Mouse (Mus musculus) heart, postnatal 36 days (tissue): ENCODE measurements around the gene Afap1l2. TPM values are rescaled to one million over a fixed set of nuclear protein-coding genes. Genes with fewer than 3 reads are reported as not detected.

ENCODE experiments used
- DNase-seq, 2 experiments: peaks; one replicate each; pipeline ENCODE4 v3.0.0; 2021 to 2022
- intact Hi-C: fragments of 180-260 bp; cut with DNase I; formaldehyde crosslinking; loops from one replicate; pipeline ENCODE4 v1.15.1; 2025
- total RNA-seq, 2 experiments: library from RNA; stranded (reverse); gene quantifications; 2 replicates each; pipeline ENCODE4 v1.2.3; 2021

The Afap1l2 gene
- total RNA-seq, 2 experiments from 2014 or later = 4.6 to 4.9 TPM

- intact Hi-C loops = no loop called here
Measured at GRCm38 (mm10) chr19:56976962-56977948, 30.8 kb downstream of the Afap1l2 start.

DNA sequence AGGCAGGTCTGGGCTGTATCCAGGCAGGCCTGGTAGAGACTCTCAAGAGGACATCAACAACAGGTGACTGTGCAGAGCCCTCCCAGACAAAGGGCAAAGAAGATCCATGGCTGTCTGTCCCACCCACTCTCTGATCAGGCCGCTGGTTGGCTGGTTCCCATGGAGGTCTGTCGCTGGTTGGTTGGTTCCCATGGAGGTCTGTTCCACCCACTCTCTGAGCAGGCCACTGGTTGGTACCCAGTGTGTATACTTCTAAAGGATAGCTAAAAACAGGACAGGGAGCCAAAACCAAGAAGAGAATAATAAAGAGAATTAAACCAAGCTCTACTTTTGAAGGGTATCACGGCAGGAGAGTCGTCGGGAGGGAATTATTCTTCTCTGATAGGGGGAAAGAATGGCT lies 31.5 kb downstream of the Afap1l2 start:
- intact Hi-C loops = no loop called here

More at GRCm38 (mm10) chr19:56976962-56977948, 30.8 kb downstream of the Afap1l2 start:
- peak; percentile 61 for DNase-seq

DNA sequence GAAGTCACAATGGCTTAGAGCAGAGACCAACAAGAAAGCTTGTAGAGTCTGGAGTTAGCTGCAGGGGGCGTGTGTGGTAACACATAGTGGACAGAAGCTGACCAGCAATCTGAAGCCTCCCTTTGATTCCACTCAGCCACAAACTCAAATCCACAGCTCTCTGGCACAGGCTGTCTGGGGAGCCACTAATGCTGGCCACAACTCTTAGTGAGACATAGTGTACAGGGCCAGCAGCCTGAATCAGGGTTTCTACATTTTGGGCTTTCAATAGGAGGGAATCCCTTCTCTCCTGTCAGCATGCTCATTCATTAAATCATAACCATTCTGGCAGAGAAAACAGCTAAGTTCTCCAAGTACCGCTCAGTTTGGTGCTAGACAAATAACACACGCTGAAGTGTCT lies 32.5 kb downstream of the Afap1l2 start:
- no peak for DNase-seq
- intact Hi-C loops = no loop called here

More for the DNA sequence above, 31.5 kb downstream of the Afap1l2 start:
- DNase-seq = no peak

- no peak for DNase-seq
- intact Hi-C loops = no loop called here
Measured at GRCm38 (mm10) chr19:56974159-56974558, 33.9 kb downstream of the Afap1l2 start.

DNA sequence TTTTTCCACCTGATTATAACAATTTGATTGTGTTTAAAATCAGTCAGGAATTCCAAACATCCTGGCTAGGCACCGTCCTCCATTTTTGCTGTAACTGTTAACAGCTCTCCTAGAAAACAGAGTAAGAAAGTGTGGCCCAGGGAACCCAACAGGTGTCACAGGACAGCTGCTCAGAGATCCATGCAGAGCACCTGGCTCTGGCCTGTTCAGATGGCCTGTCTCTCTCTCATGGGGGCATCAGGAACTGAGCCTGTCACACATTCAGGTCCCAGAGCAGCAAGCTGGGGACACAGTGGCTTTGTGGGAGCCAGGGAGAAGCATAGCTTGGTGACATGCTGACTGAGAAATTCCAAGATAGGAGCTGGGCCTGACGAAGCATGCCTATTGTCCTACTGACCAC lies 35.3 kb downstream of the Afap1l2 start:
- DNase-seq = no peak
- intact Hi-C loops = no loop called here

DNA sequence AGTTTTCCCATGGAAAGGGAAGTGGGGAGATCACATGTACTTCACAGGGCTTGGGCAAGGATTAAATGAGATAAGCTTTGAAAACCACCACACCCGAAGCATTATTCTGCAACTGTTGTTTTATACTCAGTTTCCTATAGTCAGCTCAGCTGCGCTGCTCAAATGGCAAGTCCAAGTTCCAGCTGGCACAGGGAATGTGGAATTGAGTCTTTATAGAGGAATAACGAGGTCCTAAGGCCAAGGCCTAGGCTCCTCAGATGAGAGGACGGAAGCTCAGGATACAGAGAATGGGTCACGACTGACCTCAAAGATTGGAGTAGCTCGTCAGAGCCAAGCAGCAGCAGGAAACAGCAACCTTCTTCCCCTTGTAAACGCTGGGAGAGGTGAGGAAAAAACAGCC lies 36.7 kb downstream of the Afap1l2 start:
- no peak for DNase-seq
- intact Hi-C loops = no loop called here

GRCm38 (mm10) chr19:56963876-56964275 lies 44.2 kb downstream of the Afap1l2 start:
- intact Hi-C loops = no loop called here
- no peak for DNase-seq

- no peak for DNase-seq
- intact Hi-C loops = no loop called here
Measured at GRCm38 (mm10) chr19:56959601-56960000, 48.4 kb downstream of the Afap1l2 start.

DNA sequence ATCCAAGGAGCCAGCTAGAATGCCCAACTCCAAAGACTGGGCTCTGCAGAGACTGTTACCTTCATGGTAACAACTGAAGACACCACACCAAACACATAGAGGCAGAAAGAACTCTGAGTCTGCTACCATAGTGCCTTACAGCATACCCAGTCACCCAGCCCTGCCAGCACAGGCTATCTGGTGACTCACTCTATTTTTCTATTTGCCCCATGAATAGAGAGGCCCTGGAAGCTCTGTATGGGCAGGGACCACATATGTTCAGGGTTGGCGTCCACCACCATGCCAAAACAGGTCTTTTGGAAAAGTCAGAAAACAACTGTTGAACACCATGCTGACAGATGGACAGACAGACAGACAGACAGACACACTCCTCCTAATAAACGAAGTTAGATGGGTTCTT lies 49.0 kb downstream of the Afap1l2 start:
- DNase-seq = no peak
- intact Hi-C loops = no loop called here

DNA sequence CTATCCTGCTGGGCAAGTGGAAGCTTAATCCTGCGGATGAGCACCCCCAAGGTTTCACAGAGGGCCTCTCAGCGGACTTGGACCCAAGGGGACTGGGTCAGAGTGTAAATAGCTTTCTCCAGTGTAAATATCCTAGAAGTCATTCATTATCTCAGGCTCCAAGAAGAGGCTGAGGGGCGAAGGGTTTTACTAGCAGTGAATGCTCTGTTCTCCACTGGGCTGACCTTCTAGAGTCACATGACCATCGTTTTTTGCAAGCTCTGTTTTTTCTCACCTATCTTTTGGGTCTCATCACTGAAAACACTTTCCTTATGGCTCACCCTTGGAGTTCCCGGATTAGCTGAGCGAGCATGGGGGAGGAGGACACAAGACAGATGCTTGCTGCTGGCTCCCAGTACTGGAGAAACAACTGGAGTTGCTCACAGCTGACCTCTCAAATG lies 49.4 kb downstream of the Afap1l2 start:
- no peak for DNase-seq
- intact Hi-C loops = no loop called here

GRCm38 (mm10) chr19:56958011-56958410 lies 50.0 kb downstream of the Afap1l2 start:
- intact Hi-C loops = no loop called here
- DNase-seq = no peak

DNA sequence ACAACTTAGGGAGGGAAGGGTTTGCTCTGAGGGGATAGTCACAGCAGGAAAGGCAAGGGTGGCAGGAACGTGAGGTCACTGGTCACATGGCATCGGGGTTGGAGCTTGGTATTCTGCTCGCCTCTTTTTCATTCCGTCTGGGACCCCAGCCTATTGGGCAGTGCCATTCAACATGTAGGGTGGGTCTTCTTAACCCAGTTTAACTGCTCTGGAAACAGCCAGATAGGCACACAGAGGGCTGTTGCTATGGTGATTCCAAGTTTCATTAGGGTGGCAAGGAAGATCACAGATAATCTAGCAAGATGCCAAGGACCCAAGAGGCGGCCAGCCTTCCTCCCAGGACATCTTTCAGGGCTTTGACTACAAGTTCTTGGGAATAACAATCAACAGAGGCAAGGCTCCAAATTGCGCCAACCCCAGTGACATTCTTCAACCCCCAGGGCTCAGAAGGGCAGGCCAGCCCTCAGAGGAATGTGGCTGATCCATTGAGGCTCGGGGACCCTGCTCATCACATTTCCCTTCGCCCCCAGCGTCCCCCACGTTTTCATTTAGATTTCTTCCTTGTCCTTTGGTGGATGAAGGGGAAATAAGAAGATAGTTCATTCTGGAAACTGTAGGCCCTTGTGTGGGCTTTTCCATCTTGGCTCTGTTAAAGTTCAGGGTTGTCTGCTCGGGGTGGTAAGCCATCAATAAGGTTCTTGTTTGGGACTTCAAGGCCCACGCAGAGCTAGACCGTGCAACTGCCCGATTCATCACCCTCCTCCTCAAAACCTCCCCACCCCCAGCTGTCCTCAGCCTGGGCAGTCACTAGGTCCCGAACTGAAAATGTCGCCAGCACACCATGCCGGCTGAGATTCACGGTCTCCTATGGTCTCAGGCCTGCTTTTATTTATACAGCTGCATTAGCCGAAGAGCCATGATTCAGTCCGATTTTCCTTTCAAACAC lies 52.2 kb downstream of the Afap1l2 start:
- intact Hi-C loops = no loop called here

DNA sequence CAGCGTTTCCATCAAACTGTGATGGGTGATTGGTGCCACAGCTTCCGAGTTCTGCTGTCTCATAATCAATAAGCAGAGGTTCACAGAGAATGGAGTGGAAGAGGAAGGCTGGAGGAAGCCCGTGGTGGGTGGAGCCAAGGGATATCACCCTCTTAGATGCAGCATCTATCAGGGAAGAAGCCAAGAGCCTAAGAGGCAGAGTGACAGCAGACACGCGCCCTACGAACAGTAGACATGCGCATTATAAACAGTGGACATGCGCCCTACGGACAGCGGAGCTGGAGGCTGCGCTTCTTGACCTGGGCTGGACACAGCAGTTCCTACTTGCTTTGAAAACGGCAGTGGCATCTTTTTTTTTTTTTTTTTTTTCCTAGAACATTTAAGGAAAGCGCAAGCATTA lies 53.2 kb downstream of the Afap1l2 start:
- intact Hi-C loops = no loop called here
- no peak for DNase-seq

More for the DNA sequence above, 52.2 kb downstream of the Afap1l2 start:
- no peak for DNase-seq

DNA sequence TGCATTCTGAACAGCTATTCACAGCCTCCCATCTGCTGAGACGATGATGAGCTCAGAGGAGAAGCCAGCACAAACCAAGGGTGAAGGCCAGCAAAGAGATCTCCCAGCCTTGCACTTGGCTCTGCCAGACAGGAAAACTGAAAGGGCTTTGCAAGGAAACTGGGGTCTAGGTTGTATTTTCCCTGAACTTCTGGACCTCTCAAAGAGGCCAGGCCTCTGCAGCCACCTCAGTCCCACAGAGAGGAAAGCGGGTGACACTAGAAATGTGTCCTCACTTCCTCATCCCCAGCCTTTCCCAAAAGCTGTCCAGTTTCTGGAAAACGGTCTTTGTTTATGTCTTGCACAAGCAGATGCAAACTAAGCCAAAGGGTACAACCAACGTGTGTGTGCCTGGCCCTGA lies 54.2 kb downstream of the Afap1l2 start:
- intact Hi-C loops = no loop called here

DNA sequence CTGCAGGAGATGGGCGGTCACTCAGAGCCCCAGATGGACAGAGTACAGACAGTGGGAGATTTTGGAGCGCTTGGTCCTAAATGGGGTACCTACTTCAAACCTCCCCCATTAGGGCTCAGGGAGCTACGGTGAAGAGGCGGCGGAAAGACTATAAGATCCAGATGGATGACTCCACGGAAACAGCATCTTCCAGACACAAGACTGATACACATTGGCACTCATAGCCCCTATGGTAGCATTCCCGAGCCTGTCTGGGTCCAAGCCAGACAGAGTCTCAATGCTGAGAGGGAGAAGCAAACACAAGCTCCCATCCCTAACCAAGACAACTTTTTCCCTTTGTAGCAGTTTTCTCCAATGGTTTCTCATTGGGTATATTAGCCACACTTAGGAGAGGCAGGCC lies 57.2 kb downstream of the Afap1l2 start:
- intact Hi-C loops = no loop called here
- DNase-seq = no peak

More for the DNA sequence above, 54.2 kb downstream of the Afap1l2 start:
- DNase-seq = no peak

DNA sequence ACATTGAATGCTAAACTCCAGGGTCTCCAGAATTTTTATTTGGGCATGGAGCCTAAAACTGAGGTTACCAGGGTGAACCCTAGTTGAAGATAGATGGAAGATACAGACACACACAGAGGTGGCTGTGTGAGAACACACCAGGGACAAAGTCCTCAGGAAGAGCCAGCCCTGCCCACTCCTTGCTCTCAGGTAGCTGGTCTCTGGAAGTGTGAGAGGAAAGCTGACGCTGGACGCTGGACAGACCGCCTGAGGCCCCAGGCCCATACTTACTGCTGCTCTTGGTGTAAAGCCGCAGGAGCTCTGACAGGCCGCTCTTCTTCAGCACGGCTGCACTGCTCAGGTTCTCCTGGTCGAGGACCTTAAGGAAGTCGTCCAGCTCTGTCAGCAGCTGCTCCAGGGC lies 58.2 kb downstream of the Afap1l2 start:
- intact Hi-C loops = no loop called here

GRCm38 (mm10) chr19:56947971-56948610 lies 59.9 kb downstream of the Afap1l2 start:
- intact Hi-C loops = no loop called here
- DNase-seq = no peak

More for the DNA sequence above, 58.2 kb downstream of the Afap1l2 start:
- no peak for DNase-seq

DNA sequence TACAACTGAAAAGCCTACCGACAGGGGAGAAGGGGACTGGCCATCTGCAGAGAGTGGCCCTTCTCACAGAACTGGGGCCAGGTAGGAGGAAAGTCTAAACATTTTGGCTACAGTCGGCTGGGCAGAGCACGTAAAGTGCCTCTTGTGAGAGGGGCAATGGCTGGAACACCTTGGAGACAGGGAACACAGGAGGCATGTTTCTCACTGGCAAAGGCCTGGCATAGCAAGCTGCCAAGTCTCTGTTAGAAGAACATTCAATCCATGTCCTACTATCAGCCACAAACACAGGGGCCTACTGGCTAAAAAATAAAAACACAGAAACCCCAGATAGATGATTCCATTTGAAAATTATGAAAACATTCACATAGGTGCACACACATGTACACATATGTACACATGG lies 61.3 kb downstream of the Afap1l2 start:
- DNase-seq = no peak
- intact Hi-C loops = no loop called here

DNA sequence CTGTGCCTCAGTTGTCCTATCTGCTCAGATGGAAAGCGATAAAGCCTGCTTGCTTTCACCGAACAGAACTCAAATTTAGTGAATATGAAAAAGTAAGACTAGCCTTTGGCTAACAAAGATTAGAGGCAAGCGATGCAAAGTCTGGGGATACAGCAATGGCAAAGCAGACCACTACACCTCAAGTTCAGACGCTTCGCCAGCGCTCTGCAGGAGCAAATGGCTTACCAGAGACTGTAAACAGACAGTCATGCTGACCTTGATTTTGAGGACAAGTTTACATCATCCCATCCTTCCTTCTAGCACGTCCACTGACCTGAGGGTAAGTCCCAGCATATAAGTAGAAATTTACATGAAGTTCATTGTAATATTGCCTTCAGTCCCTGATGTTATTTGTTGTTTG lies 61.8 kb downstream of the Afap1l2 start:
- DNase-seq = no peak
- intact Hi-C loops = no loop called here

DNA sequence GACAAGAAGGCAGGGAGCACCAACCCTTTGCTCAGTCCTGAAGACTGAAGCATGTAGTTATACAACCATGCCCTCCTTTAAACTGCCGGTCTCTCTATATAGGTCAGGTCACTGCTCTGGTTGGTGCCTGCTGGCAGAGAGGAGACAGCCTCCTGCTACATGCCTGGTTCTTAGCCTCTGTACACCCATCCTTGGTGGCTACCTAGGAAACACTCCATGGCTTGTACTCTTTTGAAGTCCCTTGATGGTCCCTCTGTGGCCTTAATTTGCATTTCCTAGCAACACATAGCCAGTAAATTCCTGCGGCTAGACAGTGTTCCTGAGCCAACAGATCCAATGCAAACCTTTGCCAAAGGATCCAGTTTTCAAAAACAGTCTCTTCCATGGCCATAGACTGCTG lies 62.4 kb downstream of the Afap1l2 start:
- DNase-seq = no peak
- intact Hi-C loops = no loop called here
